Mouse (Mus musculus) liver, embryonic 14.5 days (tissue): ENCODE results near the gene Pax3.

Experiments used
- CTCF ChIP-seq: IDR thresholded peaks from 2 replicates; pipeline ENCODE4 v1.5.1; 2016; ENCODE audit warnings: antibody characterized with exemption, low read depth, control low read depth
- EP300 ChIP-seq: IDR thresholded peaks from 2 replicates; pipeline ENCODE4 v1.6.1; 2016; ENCODE audit warnings: antibody characterized with exemption, low read depth

- TF ChIP-seq CTCF (no peak), EP300 (no peak)
Observed at GRCm38 (mm10) chr1:78199221-78199620, 2.3 kb upstream of the Pax3 start.
